Comparison of ENCODE assay signal across 8 mouse cellular contexts in genomic region chr8:95533584-95534387, GRCm38 (mm10). TPM values are rescaled to one million over a fixed set of nuclear protein-coding genes. Genes with fewer than 3 reads are reported as not detected.
DNase-seq lines count a peak whose midpoint lies in the region; ATAC-seq lines count a peak whose summit lies in the region.

Gene Ccdc113 (plus strand): TSS chr8:95534085.

- peak; percentile 82 for DNase-seq in adrenal gland, postnatal 10 days
- DNase-seq in cerebellum, postnatal 36 days = peak; percentile 58 to 62
- DNase-seq in frontal cortex, postnatal 36 days (ENCODE audit: low spot score in 2 of 2) = peak; percentile 70 to 72
- peak; percentile 46 for DNase-seq in induced T-regulatory cell, adult 2 months (ENCODE audit: low read depth)
- DNase-seq in left cerebral cortex, postnatal 25 days (ENCODE audit: low spot score in 2 of 2) = peak; percentile 70 to 75
- DNase-seq in right cerebral cortex, adult 18-20 months = peak; percentile 70

- peaks cover 21% of the 10 kb centered on the region for H3K27me3 ChIP-seq in megakaryocyte, embryonic 14.5 days (replicated peaks)

- peaks cover 6% of the 10 kb centered on the region for H3K9me3 ChIP-seq in megakaryocyte, embryonic 14.5 days

- intact Hi-C loops in left cerebral cortex, postnatal 25 days (cut with DNase I) = no loop called here

- peak within 1 kb of the TSS; percentile 83 for H3K4me3 ChIP-seq in megakaryocyte, embryonic 14.5 days (replicated peaks)

- no peak for ATAC-seq in activated CD4-positive, CD25-positive, alpha-beta regulatory T cell, adult 4 months

- H3K36me3 ChIP-seq in megakaryocyte, embryonic 14.5 days (replicated peaks; ENCODE audit: low read length) = no peaks in the 10 kb centered on the region

- peaks cover 8% of the 10 kb centered on the region for H3K4me1 ChIP-seq in megakaryocyte, embryonic 14.5 days

RNA-seq across cellular contexts. Expression of gene Ccdc113, which starts in this region (rescaled TPM):
- total RNA-seq in adrenal gland, postnatal 10 days (2021) = 1 to 10 TPM in 1 of 2 experiments, under 1 TPM in 1; 0.76 to 1.2 TPM
- 1 to 10 TPM; 2.0 to 2.2 TPM for total RNA-seq in left cerebral cortex, postnatal 25 days (2021)
- polyA plus RNA-seq in megakaryocyte, embryonic 14.5 days (2012; ENCODE audit: insufficient read depth, low replicate concordance) = not detected in 2 replicates
- not detected for polyA plus RNA-seq in activated CD4-positive, CD25-positive, alpha-beta regulatory T cell, adult 4 months (2017; shearing (Covaris generic))
